Mouse (Mus musculus): ENCODE results near the gene Stau1.

GRCm38 (mm10) chr2:166952151-166952550 is 43.9 kb downstream of the Stau1 start:
- TF ChIP-seq CTCF (IDR thresholded peaks at IDR 0.05) (no peak), EP300 (IDR thresholded peaks at IDR 0.05) (no peak)

Data from lung, postnatal 0 days (tissue).